Mouse (Mus musculus): ENCODE measurements around the gene Lrrc9.

DNA sequence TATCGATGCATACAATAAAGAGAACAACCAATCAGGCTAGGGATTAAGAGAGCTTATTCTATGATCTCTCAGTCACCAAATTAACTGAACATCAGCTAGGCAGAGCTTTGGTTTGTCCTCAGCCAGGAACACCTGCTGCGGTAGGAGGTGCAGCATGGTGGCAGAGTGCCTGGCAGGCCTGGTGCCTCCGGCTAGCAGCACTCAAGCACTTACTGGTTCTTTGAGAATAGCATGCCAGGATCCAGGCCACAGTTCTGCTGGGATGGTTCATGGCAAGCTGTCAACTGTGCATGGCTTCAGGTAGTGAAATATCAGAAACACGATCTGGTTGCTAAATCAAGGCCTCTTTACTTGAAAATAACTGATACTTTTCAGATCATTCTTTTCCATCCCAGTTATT lies 26.1 kb downstream of the Lrrc9 start:
- no peak for TF ChIP-seq CTCF (IDR thresholded peaks at IDR 0.05; ENCODE audit: control insufficient read depth, insufficient read depth, insufficient read length)
- TF ChIP-seq CEBPB (IDR thresholded peaks at IDR 0.05; ENCODE audit: low read depth), result no peak
- TF ChIP-seq USF1 (IDR thresholded peaks at IDR 0.05; ENCODE audit: low read depth), result no peak
